Mouse (Mus musculus): Measurements from ENCODE around the gene Ccdc142.

Ccdc142 gene

GRCm38 (mm10) chr6:83117616-83118015, 16.2 kb downstream of the Ccdc142 start:
- no peak for DNase-seq (ENCODE audit: low read depth, low spot score)

DNA sequence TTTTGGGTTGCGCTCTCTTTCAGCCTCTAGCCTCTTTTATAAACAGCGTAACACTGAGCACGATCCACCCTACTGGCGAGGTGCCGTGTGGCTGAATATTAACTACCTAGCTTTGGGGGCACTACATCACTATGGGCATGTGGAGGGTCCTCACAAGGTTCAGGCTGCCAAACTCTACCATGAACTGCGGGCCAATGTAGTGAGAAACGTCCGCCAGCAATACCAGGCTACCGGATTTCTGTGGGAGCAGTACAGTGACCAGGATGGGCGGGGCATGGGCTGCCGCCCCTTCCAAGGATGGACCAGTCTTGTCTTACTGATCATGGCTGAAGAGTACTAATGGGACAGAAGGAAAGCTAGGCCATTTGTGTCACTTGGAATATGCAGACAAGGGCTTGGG, 17.0 kb downstream of the Ccdc142 start:
- DNase-seq (ENCODE audit: low read depth, low spot score), result no peak

DNA sequence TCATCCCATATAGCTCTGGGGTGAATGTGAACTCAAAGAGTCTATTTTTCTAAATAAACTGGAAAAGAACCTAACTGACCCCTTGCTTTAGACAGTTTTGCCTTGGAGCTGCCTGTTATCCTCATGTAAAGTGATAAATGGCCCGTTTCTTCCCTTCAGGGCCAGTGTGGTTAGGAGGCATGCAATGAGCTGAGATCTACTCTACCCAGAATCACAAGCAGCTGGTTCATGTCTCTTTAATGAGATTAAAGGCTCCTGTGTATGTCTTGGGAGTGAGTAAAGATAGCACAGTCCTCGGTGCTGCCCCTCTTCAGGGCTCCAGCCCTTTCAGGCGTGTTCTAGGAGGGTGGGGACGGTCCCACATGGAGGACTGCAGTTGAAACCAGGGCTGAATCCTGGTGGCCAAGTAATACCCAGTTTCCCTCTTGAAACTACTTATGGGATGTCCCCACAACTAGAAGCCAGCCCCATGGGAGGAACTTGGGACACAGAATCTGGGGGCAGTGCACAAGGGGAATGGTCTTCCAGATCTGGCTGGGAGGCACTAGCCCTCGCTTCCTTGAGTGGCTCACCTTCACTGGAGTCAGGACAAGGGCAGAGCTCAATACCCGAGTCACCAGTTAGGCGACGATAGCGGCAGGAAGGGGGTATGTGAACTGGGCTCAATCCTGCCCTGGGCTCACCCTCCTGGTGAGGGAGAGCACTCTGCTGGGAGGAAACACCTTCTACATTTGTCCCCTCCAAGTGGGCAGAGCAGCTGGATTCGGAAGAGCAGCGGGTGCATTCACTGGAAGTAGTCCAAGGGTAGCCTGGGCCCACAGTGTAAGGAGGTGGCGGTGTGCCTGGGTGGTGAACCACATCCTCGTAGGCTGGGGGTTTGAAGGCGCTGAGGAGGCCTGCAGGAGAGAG, 17.7 kb downstream of the Ccdc142 start:
- no peak for DNase-seq (ENCODE audit: low read depth, low spot score)

DNA sequence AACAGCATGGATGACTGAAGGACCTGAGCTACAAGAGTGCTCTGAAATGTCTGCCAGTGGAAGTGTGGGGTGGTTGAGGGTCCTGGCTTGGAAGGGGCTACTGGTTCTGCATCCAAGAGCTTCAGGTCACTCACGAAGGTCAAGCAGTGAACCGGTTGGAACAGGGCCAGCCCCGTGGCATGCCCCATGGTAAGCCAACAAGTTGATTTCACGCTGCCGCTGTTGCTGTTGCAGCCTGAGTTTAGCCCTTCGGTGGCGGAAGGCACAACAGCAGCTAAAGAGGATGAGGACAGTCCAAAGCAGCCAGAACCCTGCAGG, 18.3 kb downstream of the Ccdc142 start:
- DNase-seq (ENCODE audit: low read depth, low spot score), result no peak

GRCm38 (mm10) chr6:83120930-83121862, 19.8 kb downstream of the Ccdc142 start, which contains the start of gene Wbp1:
Gene Wbp1, minus strand, starts transcription at chr6:83121559.
- DNase-seq (ENCODE audit: low read depth, low spot score), result peak; percentile 100

- DNase-seq (ENCODE audit: low read depth, low spot score), result peak; percentile 50
Measured at GRCm38 (mm10) chr6:83121863-83122710, 20.7 kb downstream of the Ccdc142 start.

GRCm38 (mm10) chr6:83122961-83123360, 21.6 kb downstream of the Ccdc142 start:
- no peak for DNase-seq (ENCODE audit: low read depth, low spot score)

DNA sequence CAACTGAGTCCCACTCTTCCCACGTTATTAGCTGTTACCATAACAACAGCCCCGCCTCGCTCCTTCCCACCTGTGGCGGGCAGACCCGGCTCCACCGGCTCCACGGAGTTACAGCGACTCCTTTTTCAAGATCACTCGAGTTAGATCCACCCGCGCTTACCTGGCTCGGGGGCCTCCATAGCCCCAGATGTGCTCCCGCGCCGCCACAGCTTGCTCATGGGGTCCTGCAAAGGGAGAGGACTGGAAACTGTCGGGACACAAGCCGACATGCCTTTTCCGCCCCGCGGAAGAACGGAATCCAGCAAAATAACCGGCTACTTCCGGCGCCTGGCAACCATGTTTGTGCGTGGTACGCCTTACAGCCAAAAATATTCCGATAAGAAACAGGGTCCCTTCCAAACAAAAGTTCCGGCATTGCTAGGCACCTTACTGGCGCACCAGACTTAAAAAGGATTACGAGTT, 23.5 kb downstream of the Ccdc142 start:
- peak; percentile 96 for DNase-seq (ENCODE audit: low read depth, low spot score)

GRCm38 (mm10) chr6:83125331-83125730, 23.9 kb downstream of the Ccdc142 start, which contains the start of gene Ino80b:
Gene Ino80b, minus strand, starts transcription at chr6:83125431.
- no peak for DNase-seq (ENCODE audit: low read depth, low spot score)

- peak; percentile 55 for DNase-seq (ENCODE audit: low read depth, low spot score)
Measured at GRCm38 (mm10) chr6:83127419-83127818, 26.0 kb downstream of the Ccdc142 start.

- DNase-seq (ENCODE audit: low read depth, low spot score), result no peak
Measured at GRCm38 (mm10) chr6:83131469-83132034, 30.2 kb downstream of the Ccdc142 start.

DNA sequence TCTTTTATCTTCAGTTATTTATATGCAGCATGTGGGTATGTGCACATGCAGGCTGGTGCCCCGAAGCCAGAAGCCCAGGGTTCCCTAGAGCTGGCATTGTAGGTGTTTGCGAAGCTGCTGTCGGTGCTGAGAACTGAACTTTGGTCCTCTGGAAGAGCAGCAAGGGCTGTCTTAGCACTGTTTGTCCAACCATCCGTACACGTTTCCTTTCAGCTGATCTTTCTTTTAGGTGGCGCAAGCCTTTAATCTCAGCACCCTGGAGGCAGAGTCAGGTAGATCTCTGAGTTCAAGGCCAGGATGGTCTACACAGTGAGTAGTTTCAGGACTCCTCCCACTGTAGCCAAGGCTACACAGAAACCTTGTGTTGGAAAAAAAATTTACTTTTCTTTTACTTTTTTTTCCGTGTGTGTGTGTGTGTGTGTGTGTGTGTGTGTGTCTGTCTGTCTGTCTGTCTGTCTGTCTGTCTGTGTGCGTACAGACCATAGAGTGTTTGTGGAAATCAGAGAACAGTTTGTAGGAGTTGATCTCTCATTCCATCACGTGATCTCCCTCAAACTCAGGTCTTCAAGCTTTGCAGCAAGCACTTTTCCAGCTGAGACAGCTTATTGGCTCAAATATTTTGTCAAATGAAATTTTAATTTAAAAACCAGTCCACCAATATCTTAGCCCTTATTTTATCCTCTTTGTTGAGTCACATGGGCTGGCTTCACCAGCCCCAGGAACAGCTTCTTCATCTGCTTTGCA, 30.9 kb downstream of the Ccdc142 start:
- no peak for DNase-seq (ENCODE audit: low read depth, low spot score)

- DNase-seq (ENCODE audit: low read depth, low spot score), result no peak
Measured at GRCm38 (mm10) chr6:83134226-83134625, 32.8 kb downstream of the Ccdc142 start.

GRCm38 (mm10) chr6:83134951-83135513, 33.6 kb downstream of the Ccdc142 start, which contains the start of gene Rtkn:
Gene Rtkn, plus strand, starts transcription at chr6:83135463.
- no peak for DNase-seq (ENCODE audit: low read depth, low spot score)

DNA sequence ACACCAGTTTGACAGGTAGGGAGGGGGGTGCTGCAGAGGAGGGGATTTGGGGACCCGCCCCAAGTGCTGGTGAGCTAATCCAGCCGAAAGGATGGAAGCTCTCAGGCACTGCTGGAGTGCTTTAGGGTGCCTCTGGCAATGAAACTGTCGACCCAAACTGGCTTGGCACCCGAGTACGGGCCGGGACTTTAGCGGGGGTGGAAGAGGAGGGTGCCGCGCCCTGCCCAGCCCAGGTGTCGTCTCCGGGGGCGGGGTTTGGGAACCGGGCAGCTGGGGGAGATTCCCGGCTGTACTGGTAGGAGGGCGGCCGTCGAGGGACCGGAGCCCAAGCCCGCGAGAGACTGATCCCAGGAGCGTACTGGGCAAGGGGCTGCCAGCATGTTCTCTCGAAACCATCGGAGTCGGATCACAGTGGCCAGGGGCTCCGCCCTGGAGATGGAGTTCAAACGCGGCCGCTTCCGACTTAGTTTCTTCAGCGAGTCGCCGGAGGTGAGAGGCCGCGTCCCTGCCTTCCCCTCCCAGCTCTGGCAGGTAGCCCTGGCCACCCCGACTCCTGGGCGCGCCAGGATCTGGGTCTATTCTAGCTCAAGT, 34.3 kb downstream of the Ccdc142 start:
- no peak for DNase-seq (ENCODE audit: low read depth, low spot score)

DNA sequence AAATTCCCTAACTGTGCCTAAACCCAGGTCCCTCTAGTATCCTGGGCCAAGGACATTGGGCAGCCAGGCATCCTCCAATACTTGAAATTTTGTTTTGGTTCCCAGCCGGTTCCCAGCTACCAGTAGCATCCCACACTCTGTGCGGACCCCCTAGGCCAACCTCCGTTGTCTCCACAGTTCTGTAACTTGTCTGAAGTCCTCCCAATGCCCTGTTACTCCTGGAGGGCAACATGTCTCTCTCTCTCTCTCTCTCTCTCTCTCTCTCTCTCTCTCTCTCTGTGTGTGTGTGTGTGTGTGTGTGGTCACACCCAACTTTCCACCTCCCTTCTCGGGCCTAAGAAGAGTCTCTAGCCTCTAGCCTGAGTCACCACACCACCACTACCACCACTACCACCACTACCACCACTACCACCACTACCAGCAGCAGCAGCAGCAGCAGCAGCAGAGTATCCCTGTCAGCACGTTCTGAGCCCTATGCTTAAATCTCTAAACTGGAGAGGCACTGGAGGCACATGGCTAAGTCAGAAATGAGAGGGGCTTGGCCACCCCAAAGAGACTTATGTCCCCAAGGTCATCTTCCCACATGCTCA, 35.0 kb downstream of the Ccdc142 start:
- DNase-seq (ENCODE audit: low read depth, low spot score), result no peak

- peak; percentile 70 for DNase-seq (ENCODE audit: low read depth, low spot score)
Measured at GRCm38 (mm10) chr6:83136881-83137575, 35.6 kb downstream of the Ccdc142 start.

GRCm38 (mm10) chr6:83137576-83137950, 36.2 kb downstream of the Ccdc142 start:
- DNase-seq (ENCODE audit: low read depth, low spot score), result peak; percentile 71
